Mouse (Mus musculus) hindbrain, embryonic 12.5 days (tissue): Measurements from ENCODE around the gene Tlk1. TPM values are rescaled to one million over a fixed set of nuclear protein-coding genes. Genes with fewer than 3 reads are reported as not detected.

ENCODE experiments used
- ATAC-seq: fragments of 200-750 bp; cut with Nextera tagmentation; 2 replicates; pipeline ENCODE4 v1.8.0; 2017; ENCODE audit warnings: moderate TSS enrichment; ENCODE audit not compliant: low FRiP score
- H3K27ac ChIP-seq: fragments of 300-500 bp; sonication (generic); 2 replicates; pipeline ENCODE4 v1.5.1; 2016; ENCODE audit warnings: mild to moderate bottlenecking
- H3K27me3 ChIP-seq: fragments of 300-500 bp; sonication (generic); 2 replicates; pipeline ENCODE4 v1.6.1; 2016; ENCODE audit warnings: mild to moderate bottlenecking
- H3K36me3 ChIP-seq: fragments of 300-500 bp; sonication (generic); 2 replicates; pipeline ENCODE4 v1.6.1; 2016; ENCODE audit warnings: mild to moderate bottlenecking
- H3K4me1 ChIP-seq: fragments of 300-500 bp; sonication (generic); 2 replicates; pipeline ENCODE4 v1.6.1; 2016
- H3K4me2 ChIP-seq: fragments of 300-500 bp; sonication (generic); replicated peaks from 2 replicates; pipeline ENCODE4 v1.6.1; 2016; ENCODE audit warnings: mild to moderate bottlenecking
- H3K4me3 ChIP-seq: fragments of 300-500 bp; sonication (generic); 2 replicates; pipeline ENCODE4 v1.5.1; 2016; ENCODE audit warnings: mild to moderate bottlenecking
- H3K9ac ChIP-seq: fragments of 300-500 bp; sonication (generic); 2 replicates; pipeline ENCODE4 v1.6.1; 2016; ENCODE audit warnings: mild to moderate bottlenecking, moderate library complexity
- H3K9me3 ChIP-seq: fragments of 300-500 bp; sonication (generic); replicated peaks from 2 replicates; pipeline ENCODE4 v1.6.1; 2016; ENCODE audit warnings: mild to moderate bottlenecking
- WGBS: fragments of 180-500 bp; shearing (Covaris S2); methylation state at CpG from one replicate; pipeline ENCODE4 v1.1.7; 2016; 5-methylcytosine and 5-hydroxymethylcytosine counted together
- polyA plus RNA-seq: library from polyadenylated mRNA; unstranded; fragments of >200 nt; fragmentation: Nextera tagmentation; extraction: Ambion mirVana; gene quantifications from 2 replicates; pipeline ENCODE4 v1.2.1, GENCODE M21; 2016

Tlk1 gene
- polyA plus RNA-seq, 1 experiment from 2014 or later = 41.1 TPM

GRCm38 (mm10) chr2:70852796-70853221, 27.3 kb upstream of the Tlk1 start:
- Histone ChIP-seq H3K4me3 (peak overlapping the region; percentile 13; the same call in 1 of the 2 replicates), H3K9ac (no peak overlapping the region), H3K9me3 (no peaks in the 10 kb centered on the region), H3K36me3 (no peaks in the 10 kb centered on the region), H3K4me1 (peaks cover 7% of the 10 kb centered on the region; the same call in 1 of the 2 replicates), H3K4me2 (peak overlapping the region; percentile 45), H3K27me3 (no peaks in the 10 kb centered on the region), H3K27ac (peak overlapping the region; percentile 40)
- ATAC-seq = no peak; the same call in 1 of the 2 replicates
- WGBS = 32% methylated on average over 11 of the region's 11 CpGs

- Histone ChIP-seq H3K4me3 (peak overlapping the region; percentile 13; the same call in 1 of the 2 replicates), H3K9me3 (no peaks in the 10 kb centered on the region), H3K4me1 (peaks cover 7% of the 10 kb centered on the region; the same call in 1 of the 2 replicates), H3K27ac (peak overlapping the region; percentile 40; the same call in 1 of the 2 replicates), H3K27me3 (no peaks in the 10 kb centered on the region), H3K9ac (no peak overlapping the region), H3K36me3 (no peaks in the 10 kb centered on the region), H3K4me2 (peak overlapping the region; percentile 45)
- WGBS = 49% methylated on average over 8 of the region's 8 CpGs
- no peak; the same call in 1 of the 2 replicates for ATAC-seq
These were observed 26.8 kb upstream of the Tlk1 start for GRCm38 (mm10) chr2:70852186-70852795.

- no peaks in the 10 kb centered on the region for H3K27me3 ChIP-seq
- no peak overlapping the region for H3K4me2 ChIP-seq
- no peaks in the 10 kb centered on the region for H3K36me3 ChIP-seq
- no peak overlapping the region for H3K4me3 ChIP-seq
- no peaks in the 10 kb centered on the region for H3K9me3 ChIP-seq
- H3K4me1 ChIP-seq = no peaks in the 10 kb centered on the region
- WGBS = 56% methylated on average over 2 of the region's 2 CpGs
- H3K9ac ChIP-seq = no peak overlapping the region
- no peak for ATAC-seq
- H3K27ac ChIP-seq = no peak overlapping the region
These were observed 20.3 kb upstream of the Tlk1 start for GRCm38 (mm10) chr2:70845871-70846270.

- no peaks in the 10 kb centered on the region for H3K4me1 ChIP-seq
- 84% methylated on average over 9 of the region's 9 CpGs for WGBS
- H3K9me3 ChIP-seq = no peaks in the 10 kb centered on the region
- H3K9ac ChIP-seq = no peak overlapping the region
- no peaks in the 10 kb centered on the region for H3K36me3 ChIP-seq
- H3K27me3 ChIP-seq = no peaks in the 10 kb centered on the region
- no peak overlapping the region for H3K4me3 ChIP-seq
- ATAC-seq = no peak
- no peak overlapping the region for H3K27ac ChIP-seq
- H3K4me2 ChIP-seq = no peak overlapping the region
These were observed 19.3 kb upstream of the Tlk1 start for GRCm38 (mm10) chr2:70844694-70845395.

GRCm38 (mm10) chr2:70842049-70842618, 16.6 kb upstream of the Tlk1 start:
- H3K4me1 ChIP-seq = no peaks in the 10 kb centered on the region
- ATAC-seq = no peak
- no peaks in the 10 kb centered on the region for H3K9me3 ChIP-seq
- WGBS = 74% methylated on average over 13 of the region's 13 CpGs
- no peak overlapping the region for H3K9ac ChIP-seq
- no peaks in the 10 kb centered on the region for H3K36me3 ChIP-seq
- H3K4me2 ChIP-seq = no peak overlapping the region
- H3K27me3 ChIP-seq = no peaks in the 10 kb centered on the region
- H3K27ac ChIP-seq = no peak overlapping the region
- H3K4me3 ChIP-seq = no peak overlapping the region

GRCm38 (mm10) chr2:70838536-70839216, 13.1 kb upstream of the Tlk1 start:
- Histone ChIP-seq H3K9ac (no peak overlapping the region), H3K4me3 (no peak overlapping the region), H3K36me3 (no peaks in the 10 kb centered on the region), H3K27me3 (no peaks in the 10 kb centered on the region), H3K4me2 (0 out of 2 replicates have a peak overlapping the region, but pooled peaks have one; percentile 21), H3K9me3 (no peaks in the 10 kb centered on the region), H3K27ac (no peak overlapping the region), H3K4me1 (no peaks in the 10 kb centered on the region)
- 30% methylated on average over 12 of the region's 12 CpGs for WGBS
- ATAC-seq = no peak

- H3K4me1 ChIP-seq = no peaks in the 10 kb centered on the region
- no peak overlapping the region for H3K27ac ChIP-seq
- H3K4me3 ChIP-seq = no peak overlapping the region
- 76% methylated on average over 4 of the region's 4 CpGs for WGBS
- no peak for ATAC-seq
- H3K4me2 ChIP-seq = no peak overlapping the region
- H3K36me3 ChIP-seq = no peaks in the 10 kb centered on the region
- H3K9me3 ChIP-seq = no peaks in the 10 kb centered on the region
- no peaks in the 10 kb centered on the region for H3K27me3 ChIP-seq
- H3K9ac ChIP-seq = no peak overlapping the region
These were observed 10.8 kb upstream of the Tlk1 start for GRCm38 (mm10) chr2:70836306-70836651.

- H3K9me3 ChIP-seq = no peaks in the 10 kb centered on the region
- H3K9ac ChIP-seq = no peak overlapping the region
- H3K4me2 ChIP-seq = no peak overlapping the region
- no peaks in the 10 kb centered on the region for H3K36me3 ChIP-seq
- H3K4me1 ChIP-seq = no peaks in the 10 kb centered on the region
- H3K4me3 ChIP-seq = no peak overlapping the region
- no peaks in the 10 kb centered on the region for H3K27me3 ChIP-seq
- 76% methylated on average over 9 of the region's 9 CpGs for WGBS
- no peak for ATAC-seq
- H3K27ac ChIP-seq = no peak overlapping the region
These were observed 10.2 kb upstream of the Tlk1 start for GRCm38 (mm10) chr2:70835641-70836305.

- 89% methylated on average over 2 of the region's 2 CpGs for WGBS
- Histone ChIP-seq H3K36me3 (no peaks in the 10 kb centered on the region), H3K27ac (no peak overlapping the region), H3K4me2 (no peak overlapping the region), H3K27me3 (no peaks in the 10 kb centered on the region), H3K9me3 (no peaks in the 10 kb centered on the region), H3K9ac (no peak overlapping the region), H3K4me1 (no peaks in the 10 kb centered on the region), H3K4me3 (no peak overlapping the region)
- ATAC-seq = no peak
These were observed 9.7 kb upstream of the Tlk1 start for GRCm38 (mm10) chr2:70835209-70835608.

- no peak overlapping the region for H3K27ac ChIP-seq
- ATAC-seq = no peak
- no peaks in the 10 kb centered on the region for H3K4me1 ChIP-seq
- H3K4me2 ChIP-seq = no peak overlapping the region
- WGBS = 70% methylated on average over 1 of the region's 1 CpGs
- H3K9ac ChIP-seq = no peak overlapping the region
- H3K4me3 ChIP-seq = no peak overlapping the region
- H3K27me3 ChIP-seq = no peaks in the 10 kb centered on the region
- no peaks in the 10 kb centered on the region for H3K36me3 ChIP-seq
- no peaks in the 10 kb centered on the region for H3K9me3 ChIP-seq
These were observed 7.7 kb upstream of the Tlk1 start for GRCm38 (mm10) chr2:70833261-70833660.

GRCm38 (mm10) chr2:70831709-70832350, 6.3 kb upstream of the Tlk1 start:
- WGBS = 94% methylated on average over 10 of the region's 10 CpGs
- H3K9me3 ChIP-seq = no peaks in the 10 kb centered on the region
- H3K9ac ChIP-seq = no peak overlapping the region
- H3K27me3 ChIP-seq = no peaks in the 10 kb centered on the region
- H3K4me3 ChIP-seq = no peak overlapping the region
- no peak overlapping the region for H3K4me2 ChIP-seq
- H3K36me3 ChIP-seq = no peaks in the 10 kb centered on the region
- H3K27ac ChIP-seq = no peak overlapping the region
- no peak for ATAC-seq
- no peaks in the 10 kb centered on the region for H3K4me1 ChIP-seq
